Mouse (Mus musculus) hindbrain, postnatal 0 days (tissue): ENCODE results near the gene B3gnt2. TPM values are rescaled to one million over a fixed set of nuclear protein-coding genes. Genes with fewer than 3 reads are reported as not detected.
A peak's percentile ranks its signal among the peaks of the same experiment; 100 is the strongest.

Source experiments
- ATAC-seq: fragments of 200-750 bp; cut with Nextera tagmentation; 2 replicates; pipeline ENCODE4 v1.8.0; 2017; ENCODE audit warnings: mild to moderate bottlenecking, moderate TSS enrichment, moderate library complexity
- DNase-seq: peaks from one replicate; pipeline ENCODE4 v3.0.0-alpha.2; 2015; ENCODE audit warnings: low spot score
- H3K27ac ChIP-seq: fragments of 300-500 bp; sonication (generic); 2 replicates; pipeline ENCODE4 v1.5.1; 2014; ENCODE audit warnings: mild to moderate bottlenecking
- H3K27me3 ChIP-seq: fragments of 300-500 bp; sonication (generic); 2 replicates; pipeline ENCODE4 v1.6.1; 2014; ENCODE audit warnings: low read length, mixed read lengths; ENCODE audit not compliant: insufficient read depth
- H3K36me3 ChIP-seq: fragments of 300-500 bp; sonication (generic); 2 replicates; pipeline ENCODE4 v1.6.1; 2014; ENCODE audit warnings: low read length, mixed read lengths; ENCODE audit not compliant: insufficient read depth
- H3K4me1 ChIP-seq: fragments of 300-500 bp; sonication (generic); 2 replicates; pipeline ENCODE4 v1.6.1; 2014; ENCODE audit warnings: antibody characterized with exemption, low read length, mixed read lengths; ENCODE audit not compliant: insufficient read depth
- H3K4me2 ChIP-seq: fragments of 300-500 bp; sonication (generic); 2 replicates; pipeline ENCODE4 v1.6.1; 2014; ENCODE audit warnings: low read depth, mild to moderate bottlenecking, low read length, moderate library complexity, mixed read lengths
- H3K4me3 ChIP-seq: fragments of 300-500 bp; sonication (generic); 2 replicates; pipeline ENCODE4 v1.5.1; 2014; ENCODE audit warnings: low read length
- H3K9ac ChIP-seq: fragments of 300-500 bp; sonication (generic); replicated peaks from 2 replicates; pipeline ENCODE4 v1.6.1; 2014; ENCODE audit warnings: mild to moderate bottlenecking, low read length, moderate library complexity, mixed read lengths
- H3K9me3 ChIP-seq: fragments of 300-500 bp; sonication (generic); 2 replicates; pipeline ENCODE4 v1.6.1; 2016; ENCODE audit warnings: low read length, mixed read lengths
- CTCF ChIP-seq: IDR thresholded peaks from 2 replicates; pipeline ENCODE4 v1.5.1; 2016; ENCODE audit warnings: antibody characterized with exemption, control low read depth, low read depth
- WGBS: fragments of 180-500 bp; shearing (Covaris S2); extraction: QIAGEN DNeasy Blood & Tissue Kit; methylation state at CpG from one replicate; pipeline ENCODE4 v1.1.7; 2014; 5-methylcytosine and 5-hydroxymethylcytosine counted together
- polyA plus RNA-seq: library from polyadenylated mRNA; unstranded; fragments of >200 nt; fragmentation: Nextera tagmentation; extraction: Ambion mirVana; gene quantifications from 2 replicates; pipeline ENCODE4 v1.2.1, GENCODE M21; 2015
- total RNA-seq: library from RNA; depleted of rRNA; stranded (reverse); fragments of >200 nt; gene quantifications from 2 replicates; pipeline ENCODE4 v1.2.3, GENCODE M21; 2014

The B3gnt2 gene
- total and polyA plus RNA-seq, 2 experiments from 2014 or later: 2.9 to 9.2 TPM

GRCm38 (mm10) chr11:22863581-22863980 is 2.8 kb upstream of the B3gnt2 start:
- peaks cover 9% of the 10 kb centered on the region; the same call in 1 of the 2 replicates for H3K27me3 ChIP-seq
- no peak overlapping the region for H3K4me3 ChIP-seq
- 49% methylated on average over 4 of the region's 4 CpGs for WGBS

DNA sequence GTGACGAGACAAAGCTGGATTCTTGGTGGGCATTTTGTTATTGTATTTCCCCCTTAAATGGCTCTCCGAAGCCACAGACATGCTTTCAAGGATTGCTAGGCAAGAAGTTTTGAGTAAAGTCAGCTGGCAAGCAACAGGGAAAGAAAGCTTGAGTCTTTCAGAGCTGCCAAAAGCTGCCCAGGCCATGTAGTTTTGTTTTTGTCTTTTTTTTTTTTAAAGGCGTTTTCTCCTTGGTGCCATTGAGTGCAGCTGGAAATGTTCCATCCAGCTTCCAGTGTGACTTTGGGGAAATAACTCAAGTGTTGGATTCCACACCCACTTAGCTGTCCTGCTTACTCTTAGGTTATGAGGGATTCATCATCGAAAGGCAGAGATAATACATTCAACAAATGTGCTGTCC is 554 bp upstream of the B3gnt2 start:
- Histone ChIP-seq H3K36me3 (no peaks in the 10 kb centered on the region), H3K27me3 (peaks cover 11% of the 10 kb centered on the region; the same call in 1 of the 2 replicates), H3K4me1 (peaks cover 12% of the 10 kb centered on the region; the same call in 1 of the 2 replicates), H3K4me3 (no peak overlapping the region), H3K9ac (no peak overlapping the region), H3K9me3 (no peaks in the 10 kb centered on the region), H3K4me2 (no peak overlapping the region; the same call in 1 of the 2 replicates), H3K27ac (no peak overlapping the region)
- no peak for TF ChIP-seq CTCF
- ATAC-seq: no peak
- 51% methylated on average over 4 of the region's 4 CpGs for WGBS
- DNase-seq: peak; percentile 43

More at GRCm38 (mm10) chr11:22863581-22863980, 2.8 kb upstream of the B3gnt2 start:
- H3K27ac ChIP-seq: no peak overlapping the region
- TF ChIP-seq CTCF: no peak
- no peak overlapping the region for H3K4me2 ChIP-seq
- H3K4me1 ChIP-seq: peaks cover 9% of the 10 kb centered on the region; the same call in 1 of the 2 replicates
- no peak overlapping the region for H3K9ac ChIP-seq
- DNase-seq (no peak), ATAC-seq (no peak)
- no peaks in the 10 kb centered on the region for H3K9me3 ChIP-seq
- H3K36me3 ChIP-seq: no peaks in the 10 kb centered on the region

DNA sequence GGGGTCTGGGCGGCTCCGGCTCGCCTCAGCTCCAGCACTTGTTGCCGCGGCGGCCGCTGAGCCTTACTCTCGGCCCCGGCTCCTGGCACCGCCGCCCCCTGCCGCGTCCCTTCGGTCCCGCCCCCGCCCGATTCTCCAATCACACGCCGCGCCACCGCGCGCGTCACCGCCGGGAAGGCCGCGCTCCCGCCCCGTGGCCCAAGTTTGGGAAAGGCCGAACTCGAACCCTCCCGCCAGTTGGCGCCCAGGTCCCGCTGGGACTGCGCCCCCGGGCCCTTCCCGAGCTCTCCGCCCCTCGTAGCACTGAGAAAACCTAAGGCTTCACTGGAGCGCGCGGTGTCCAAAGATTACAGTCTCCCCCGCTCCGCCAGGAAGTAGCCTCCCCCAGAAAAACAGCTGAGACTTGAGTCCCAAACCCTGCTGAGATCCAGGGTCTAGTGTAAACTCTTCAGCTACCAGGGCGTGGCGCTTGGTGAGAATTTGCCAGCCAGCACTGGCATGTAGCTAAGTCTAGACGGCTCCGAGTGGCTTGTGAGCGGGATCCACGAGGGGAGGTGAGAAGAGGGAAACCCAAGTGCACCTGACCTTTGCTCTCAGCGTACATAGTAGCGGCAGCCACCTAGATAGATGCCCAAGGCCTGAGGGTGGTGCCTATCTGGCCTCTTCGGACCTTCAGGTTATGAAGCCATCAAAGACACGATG is 977 bp downstream of the B3gnt2 start:
- WGBS: under 1% methylated on average over 48 of the region's 55 CpGs
- H3K36me3 ChIP-seq: no peaks in the 10 kb centered on the region
- ATAC-seq: peak; percentile 91
- H3K4me2 ChIP-seq: peak overlapping the region; percentile 98
- DNase-seq: peak; percentile 89
- peaks cover 12% of the 10 kb centered on the region; the same call in 1 of the 2 replicates for H3K4me1 ChIP-seq
- peak; percentile 34 for TF ChIP-seq CTCF
- H3K4me3 ChIP-seq: peak overlapping the region; percentile 80
- peak overlapping the region; percentile 38 for H3K27ac ChIP-seq
- peak overlapping the region; percentile 53 for H3K9ac ChIP-seq
- H3K27me3 ChIP-seq: peaks cover 11% of the 10 kb centered on the region; the same call in 1 of the 2 replicates
- H3K9me3 ChIP-seq: no peaks in the 10 kb centered on the region

- H3K36me3 ChIP-seq: no peaks in the 10 kb centered on the region
- H3K4me1 ChIP-seq: peaks cover 12% of the 10 kb centered on the region; the same call in 1 of the 2 replicates
- peak overlapping the region; percentile 53 for H3K9ac ChIP-seq
- peak overlapping the region; percentile 98 for H3K4me2 ChIP-seq
- peak overlapping the region; percentile 38 for H3K27ac ChIP-seq
- WGBS: under 1% methylated on average over 23 of the region's 41 CpGs
- peak; percentile 69; the same call in 1 of the 2 replicates for ATAC-seq
- no peak for TF ChIP-seq CTCF
- H3K27me3 ChIP-seq: peaks cover 11% of the 10 kb centered on the region; the same call in 1 of the 2 replicates
- H3K9me3 ChIP-seq: no peaks in the 10 kb centered on the region
- DNase-seq: no peak
- H3K4me3 ChIP-seq: peak overlapping the region; percentile 80
Observed at GRCm38 (mm10) chr11:22859301-22859632, 1.5 kb downstream of the B3gnt2 start.

DNA sequence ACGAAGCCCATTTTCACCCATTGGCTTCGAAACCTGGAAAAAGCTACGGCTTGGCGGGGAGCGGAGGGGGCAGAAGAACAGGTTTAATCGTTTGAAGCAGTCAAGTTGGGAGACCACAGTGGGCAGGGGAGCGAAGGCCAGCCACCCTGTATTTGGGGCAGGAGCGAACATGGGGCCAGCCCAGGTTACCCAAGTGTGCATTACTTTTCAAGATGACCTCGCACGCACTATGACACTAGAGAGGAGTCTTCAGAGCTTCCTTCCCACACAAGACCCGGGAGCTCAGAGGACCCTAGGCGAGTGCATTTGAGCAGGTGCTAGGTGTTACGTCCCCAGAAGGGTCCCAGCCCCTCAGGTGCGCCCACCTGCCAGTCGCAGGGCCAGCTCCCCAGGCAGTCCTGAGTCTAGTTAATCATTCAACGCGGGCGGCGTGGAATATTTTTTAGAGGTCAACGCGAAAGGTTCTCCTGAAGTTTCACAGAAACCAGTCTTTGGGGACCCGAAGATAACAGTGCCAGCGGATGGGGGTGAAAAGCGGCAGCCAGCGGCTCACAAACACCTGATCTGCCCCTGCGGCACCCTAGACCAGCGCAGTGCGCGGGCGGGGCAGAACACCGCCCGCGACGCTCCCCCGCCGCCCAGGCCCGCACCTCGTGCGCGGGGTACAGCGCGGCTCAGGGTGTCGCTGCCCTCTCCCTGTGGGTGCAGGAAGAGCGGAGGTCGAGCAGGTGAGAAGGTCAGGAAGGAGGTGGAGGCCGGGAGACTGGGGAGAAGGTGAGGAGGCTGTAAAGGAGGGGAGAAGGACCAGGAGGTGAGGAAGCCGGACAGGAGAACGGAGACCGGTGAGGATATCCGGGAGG is 2.1 kb downstream of the B3gnt2 start:
- no peak for TF ChIP-seq CTCF
- H3K4me3 ChIP-seq: peak overlapping the region; percentile 80
- peak overlapping the region; percentile 98 for H3K4me2 ChIP-seq
- H3K9me3 ChIP-seq: no peaks in the 10 kb centered on the region
- no peak for DNase-seq
- no peaks in the 10 kb centered on the region for H3K36me3 ChIP-seq
- H3K4me1 ChIP-seq: peaks cover 12% of the 10 kb centered on the region; the same call in 1 of the 2 replicates
- ATAC-seq: peak; percentile 45; the same call in 1 of the 2 replicates
- H3K27ac ChIP-seq: 0 out of 2 replicates have a peak overlapping the region, but pooled peaks have one; percentile 38
- peak overlapping the region; percentile 53 for H3K9ac ChIP-seq
- 3% methylated on average over 50 of the region's 50 CpGs for WGBS
- peaks cover 11% of the 10 kb centered on the region; the same call in 1 of the 2 replicates for H3K27me3 ChIP-seq

DNA sequence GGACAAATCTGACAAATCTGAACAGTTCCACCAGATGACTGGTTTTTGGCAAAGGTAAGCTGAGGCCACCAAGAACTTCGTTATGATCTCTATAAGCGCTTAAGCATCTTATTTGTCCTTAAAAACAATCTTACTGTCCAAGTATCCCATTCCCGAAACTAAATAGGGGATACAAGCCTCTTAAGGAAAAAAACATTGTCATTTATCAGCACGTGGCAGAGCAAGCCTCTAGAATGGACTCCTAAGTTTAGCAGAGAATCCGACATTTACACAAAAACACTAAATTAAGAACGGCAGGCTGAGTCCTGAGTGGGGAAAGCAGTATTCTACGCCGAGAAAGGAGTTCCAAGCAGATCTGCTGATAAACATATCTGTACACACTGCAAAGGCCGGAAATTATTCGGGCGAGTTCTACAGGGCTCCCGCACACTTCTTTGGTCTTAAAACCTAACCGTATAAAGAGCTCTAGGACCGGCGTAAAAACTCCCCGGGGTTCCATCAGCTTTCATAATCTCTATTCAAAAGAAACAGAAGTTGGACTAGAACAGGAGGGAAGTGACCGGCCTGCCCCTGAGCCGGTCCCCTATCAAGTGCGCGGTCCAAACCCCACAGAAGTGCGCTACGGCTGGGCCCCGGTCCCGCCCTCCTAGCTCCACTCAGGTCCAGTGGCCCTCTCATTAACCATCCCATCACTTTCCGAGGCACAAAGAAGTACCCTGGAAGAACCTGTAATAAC is 2.9 kb downstream of the B3gnt2 start:
- peak; percentile 17 for DNase-seq

More for the DNA sequence above, 2.9 kb downstream of the B3gnt2 start:
- TF ChIP-seq CTCF: no peak
- Histone ChIP-seq H3K4me1 (peaks cover 12% of the 10 kb centered on the region; the same call in 1 of the 2 replicates), H3K4me2 (peak overlapping the region; percentile 98), H3K9ac (0 out of 2 replicates have a peak overlapping the region, but pooled peaks have one; percentile 53), H3K27ac (no peak overlapping the region), H3K9me3 (no peaks in the 10 kb centered on the region), H3K36me3 (no peaks in the 10 kb centered on the region), H3K4me3 (peak overlapping the region; percentile 80), H3K27me3 (peaks cover 11% of the 10 kb centered on the region; the same call in 1 of the 2 replicates)
- no peak for ATAC-seq
- WGBS: 26% methylated on average over 25 of the region's 25 CpGs
